Comparison of ENCODE assay signal across 13 mouse cellular contexts in genomic region chr19:34511528-34511927, GRCm38 (mm10). TPM values are rescaled to one million over a fixed set of nuclear protein-coding genes. Genes with fewer than 3 reads are reported as not detected.
DNase-seq lines count a peak whose midpoint lies in the region; ATAC-seq and TF ChIP-seq lines count a peak whose summit lies in the region.
"Had no signal": no experiment of that assay in that cellular context is flagged by ENCODE, and none has a peak within 500 bp of the region (broad histone marks: within the 10 kb centered on the region; RNA-seq: fewer than 3 reads in every experiment).

No protein-coding gene starts in this region.

- H3K9ac ChIP-seq in heart, postnatal 0 days (replicated peaks; ENCODE audit: low read depth, low read length), result no peak overlapping the region
- no peak overlapping the region for H3K9ac ChIP-seq in heart, adult 2 months (ENCODE audit: low read depth, low read length)
- no peak overlapping the region for H3K9ac ChIP-seq in liver, embryonic 13.5 days
- H3K9ac ChIP-seq: limb, embryonic 12.5 days had no signal

- peak overlapping the region; percentile 70; the same call in 1 of the 2 replicates for H3K27ac ChIP-seq in heart, postnatal 0 days (ENCODE audit: low read depth)
- no peak overlapping the region; the same call in 1 of the 2 replicates for H3K27ac ChIP-seq in heart, adult 2 months
- peak overlapping the region; percentile 99 for H3K27ac ChIP-seq in thymus, adult 2 months (ENCODE audit: control insufficient read depth, insufficient read depth, low read length)
- H3K27ac ChIP-seq in liver, embryonic 13.5 days, result peak overlapping the region; percentile 49
- H3K27ac ChIP-seq: forebrain, embryonic 10.5 days; limb, embryonic 12.5 days had no signal

- no peak for DNase-seq in heart, postnatal 0 days (ENCODE audit: low spot score)
- DNase-seq in heart, adult 2 months, result no peak
- DNase-seq in thymus, adult 2 months, result peak; percentile 28
- no peak for DNase-seq in thymus, postnatal 0 days (ENCODE audit: low spot score)
- no peak for DNase-seq in liver, embryonic 13.5 days
- DNase-seq in cerebellum, adult 11 months, result no peak
- no peak for DNase-seq in testis, postnatal 14 days (ENCODE audit: low spot score)
- DNase-seq in urinary bladder, postnatal 14 days (ENCODE audit: low spot score), result no peak
- DNase-seq: gastrocnemius, postnatal 14 days; right cerebral cortex, postnatal 4 days had no signal

- H3K36me3 ChIP-seq in heart, postnatal 0 days (replicated peaks; ENCODE audit: control insufficient read depth, insufficient read depth, low read length), result peaks cover 30% of the 10 kb centered on the region
- peaks cover 13% of the 10 kb centered on the region for H3K36me3 ChIP-seq in heart, adult 2 months (ENCODE audit: control insufficient read depth, insufficient read depth, low read length)
- H3K36me3 ChIP-seq in thymus, adult 2 months (ENCODE audit: control insufficient read depth, insufficient read depth, low read length), result peaks cover 35% of the 10 kb centered on the region
- H3K36me3 ChIP-seq in liver, embryonic 13.5 days, result peaks cover 14% of the 10 kb centered on the region; the same call in 1 of the 2 replicates

- H3K4me1 ChIP-seq in heart, postnatal 0 days (ENCODE audit: control insufficient read depth, insufficient read depth), result peaks cover 9% of the 10 kb centered on the region; the same call in 1 of the 2 replicates
- peaks cover 6% of the 10 kb centered on the region for H3K4me1 ChIP-seq in heart, adult 2 months (ENCODE audit: control insufficient read depth, insufficient read depth, low read length)
- H3K4me1 ChIP-seq in thymus, adult 2 months (replicated peaks; ENCODE audit: control insufficient read depth, insufficient read depth, low read length), result peaks cover 34% of the 10 kb centered on the region
- H3K4me1 ChIP-seq in liver, embryonic 13.5 days (replicated peaks), result peaks cover 5% of the 10 kb centered on the region; the same call in 1 of the 2 replicates

- intact Hi-C loops in heart, adult 2 months (cut with DNase I), result no loop called here

- H3K9me3 ChIP-seq in heart, postnatal 0 days (replicated peaks; ENCODE audit: control insufficient read depth, low read length), result no peaks in the 10 kb centered on the region
- H3K9me3 ChIP-seq in liver, embryonic 13.5 days (replicated peaks), result no peaks in the 10 kb centered on the region
- H3K9me3 ChIP-seq: forebrain, embryonic 10.5 days; limb, embryonic 12.5 days had no signal

- 0 out of 2 replicates have a peak, but pooled peaks cover 1% of the 10 kb centered on the region for H3K79me2 ChIP-seq in heart, adult 2 months (replicated peaks; ENCODE audit: control insufficient read depth, insufficient read depth, low read length)

- TF ChIP-seq POLR2A in heart, adult 2 months (IDR thresholded peaks at IDR 0.05; ENCODE audit: insufficient read depth, low read depth, low read length), result no peak
- no peak for TF ChIP-seq POLR2A in thymus, adult 2 months (IDR thresholded peaks at IDR 0.05; ENCODE audit: control insufficient read depth, extremely low read depth, insufficient read depth, low read length, poor library complexity)

- 75% methylated on average over 8 of the region's 8 CpGs for WGBS in heart, postnatal 0 days
- WGBS in heart, adult 2 months, result 82% methylated on average over 8 of the region's 8 CpGs
- 74% methylated on average over 8 of the region's 8 CpGs for WGBS in thymus, adult 2 months
- WGBS in liver, embryonic 13.5 days (ENCODE audit: insufficient replicate concordance), result 57% methylated on average over 8 of the region's 8 CpGs

- H3K27me3 ChIP-seq in heart, postnatal 0 days (ENCODE audit: control insufficient read depth, insufficient read depth, low read length), result no peaks in the 10 kb centered on the region
- no peaks in the 10 kb centered on the region for H3K27me3 ChIP-seq in heart, adult 2 months (ENCODE audit: control insufficient read depth, insufficient read depth, low read length)
- no peaks in the 10 kb centered on the region for H3K27me3 ChIP-seq in thymus, adult 2 months (ENCODE audit: control insufficient read depth, insufficient read depth, low read length)
- H3K27me3 ChIP-seq in liver, embryonic 13.5 days, result no peaks in the 10 kb centered on the region
- H3K27me3 ChIP-seq: limb, embryonic 12.5 days had no signal

- no peak overlapping the region for H3K4me2 ChIP-seq in heart, postnatal 0 days (ENCODE audit: low read depth, low read length)
- H3K4me2 ChIP-seq in liver, embryonic 13.5 days, result no peak overlapping the region
- H3K4me2 ChIP-seq: limb, embryonic 12.5 days had no signal

- no peak for TF ChIP-seq CTCF in heart, postnatal 0 days (IDR thresholded peaks at IDR 0.05; ENCODE audit: low read depth)
- no peak for TF ChIP-seq CTCF in heart, adult 2 months (IDR thresholded peaks at IDR 0.05)
- no peak for TF ChIP-seq CTCF in thymus, adult 2 months (IDR thresholded peaks at IDR 0.05; ENCODE audit: borderline replicate concordance, control insufficient read depth, extremely low read depth, insufficient read depth, low read length, poor library complexity)

- no peak for TF ChIP-seq EP300 in heart, postnatal 0 days (IDR thresholded peaks at IDR 0.05; ENCODE audit: low read depth)
- no peak for TF ChIP-seq EP300 in heart, adult 2 months (IDR thresholded peaks at IDR 0.05; ENCODE audit: insufficient read depth, low read depth, low read length)

- H3K4me3 ChIP-seq in heart, postnatal 0 days (ENCODE audit: low read depth, low read length), result no peak overlapping the region
- no peak overlapping the region for H3K4me3 ChIP-seq in heart, adult 2 months
- no peak overlapping the region for H3K4me3 ChIP-seq in thymus, adult 2 months (ENCODE audit: control insufficient read depth, insufficient read depth, low read length)
- no peak overlapping the region for H3K4me3 ChIP-seq in liver, embryonic 13.5 days (replicated peaks)
- H3K4me3 ChIP-seq: forebrain, embryonic 10.5 days; limb, embryonic 12.5 days had no signal

- ATAC-seq in heart, postnatal 0 days (ENCODE audit: insufficient read depth, low read depth), result no peak
- peak; percentile 83 for ATAC-seq in liver, embryonic 13.5 days (ENCODE audit: low read depth)

RNA-seq across cellular contexts. Expression of gene Lipa, which starts 15.7 kb away (rescaled TPM):
- 30.2 and 40.1 TPM in 2 replicates for total RNA-seq in heart, postnatal 0 days (2014; rRNA removed; ENCODE audit: low replicate concordance)
- 16.8 and 20.7 TPM in 2 replicates for polyA plus RNA-seq in heart, postnatal 0 days (2015; fragmentation: Nextera tagmentation; extraction: Ambion mirVana)
- total RNA-seq in heart, adult 2 months (2021), result 10 to 100 TPM; 24.9 to 25.1 TPM
- polyA plus RNA-seq in heart, adult 2 months (2012; rRNA removed), result 18.8 and 30.9 TPM in 2 replicates
- polyA plus RNA-seq in thymus, adult 2 months (2012; rRNA removed), result 119 and 136 TPM in 2 replicates
- 146 and 150 TPM in 2 replicates for polyA plus RNA-seq in thymus, postnatal 0 days (2015; fragmentation: Nextera tagmentation; extraction: Ambion mirVana)
- 34.1 and 45.0 TPM in 2 replicates for polyA plus RNA-seq in liver, embryonic 13.5 days (2015; fragmentation: Nextera tagmentation; extraction: Ambion mirVana)

RNA-seq across cellular contexts. Expression of gene Ch25h, which starts 36.6 kb away (rescaled TPM):
- 1.5 and 2.7 TPM in 2 replicates for total RNA-seq in heart, postnatal 0 days (2014; rRNA removed; ENCODE audit: low replicate concordance)
- 0.92 and 1.3 TPM in 2 replicates for polyA plus RNA-seq in heart, postnatal 0 days (2015; fragmentation: Nextera tagmentation; extraction: Ambion mirVana)
- under 1 TPM; 0.16 to 0.34 TPM for total RNA-seq in heart, adult 2 months (2021)
- polyA plus RNA-seq in heart, adult 2 months (2012; rRNA removed), result 2.4 and 3.2 TPM in 2 replicates
- polyA plus RNA-seq in thymus, adult 2 months (2012; rRNA removed), result 9.4 and 13.6 TPM in 2 replicates
- 1.3 and 2.0 TPM in 2 replicates for polyA plus RNA-seq in thymus, postnatal 0 days (2015; fragmentation: Nextera tagmentation; extraction: Ambion mirVana)
- polyA plus RNA-seq in liver, embryonic 13.5 days (2015; fragmentation: Nextera tagmentation; extraction: Ambion mirVana), result 0.21 and 0.56 TPM in 2 replicates
- total RNA-seq: gastrocnemius, postnatal 14 days; megakaryocyte progenitor cell, adult 5-6 weeks had no signal

RNA-seq across cellular contexts. Expression of gene Ifit2, which starts 39.0 kb away (rescaled TPM):
- 7.4 and 9.1 TPM in 2 replicates for total RNA-seq in heart, postnatal 0 days (2014; rRNA removed; ENCODE audit: low replicate concordance)
- 4.3 and 4.6 TPM in 2 replicates for polyA plus RNA-seq in heart, postnatal 0 days (2015; fragmentation: Nextera tagmentation; extraction: Ambion mirVana)
- total RNA-seq in heart, adult 2 months (2021), result 1 to 10 TPM; 3.4 to 4.2 TPM
- 1.8 and 5.3 TPM in 2 replicates for polyA plus RNA-seq in heart, adult 2 months (2012; rRNA removed)
- polyA plus RNA-seq in thymus, adult 2 months (2012; rRNA removed), result 5.5 and 7.4 TPM in 2 replicates
- polyA plus RNA-seq in thymus, postnatal 0 days (2015; fragmentation: Nextera tagmentation; extraction: Ambion mirVana), result 17.2 and 17.8 TPM in 2 replicates
- 3.0 and 3.8 TPM in 2 replicates for polyA plus RNA-seq in liver, embryonic 13.5 days (2015; fragmentation: Nextera tagmentation; extraction: Ambion mirVana)
